Mouse (Mus musculus) liver, embryonic 12.5 days (tissue): Measurements from ENCODE around the gene Ech1. TPM values are rescaled to one million over a fixed set of nuclear protein-coding genes. Genes with fewer than 3 reads are reported as not detected.

Source experiments
- polyA plus RNA-seq: library from polyadenylated mRNA; unstranded; fragments of >200 nt; fragmentation: Nextera tagmentation; extraction: Ambion mirVana; gene quantifications from 2 replicates; pipeline ENCODE4 v1.2.1, GENCODE M21; 2016

Gene Ech1
- polyA plus RNA-seq, 1 experiment from 2014 or later: 72.3 TPM

Other genes with a start within 250 kb of the Ech1 start
- 10.0 and 12.5 TPM in 2 replicates for gene Samd4b, start 227.1 kb upstream of the Ech1 start, polyA plus RNA-seq
- gene Pak4, start 227.0 kb upstream of the Ech1 start, polyA plus RNA-seq: 24.3 and 24.6 TPM in 2 replicates
- gene Acp7, start 193.9 kb upstream of the Ech1 start, polyA plus RNA-seq: not detected in 2 replicates
- 0.28 and 0.48 TPM in 2 replicates for gene Fbxo27, start 132.4 kb upstream of the Ech1 start, polyA plus RNA-seq
- 1.7 and 1.9 TPM in 2 replicates for gene Fbxo17, start 108.4 kb upstream of the Ech1 start, polyA plus RNA-seq
- 122 and 123 TPM in 2 replicates for gene Mrps12, start 83.4 kb upstream of the Ech1 start, polyA plus RNA-seq
- gene Sars2, start 83.2 kb upstream of the Ech1 start, polyA plus RNA-seq: 20.4 and 22.3 TPM in 2 replicates
- not detected in 2 replicates for gene Ccer2, start 69.0 kb upstream of the Ech1 start, polyA plus RNA-seq
- gene Sirt2, start 58.5 kb upstream of the Ech1 start, polyA plus RNA-seq: 28.5 and 29.0 TPM in 2 replicates
- gene Nfkbib, start 57.7 kb upstream of the Ech1 start, polyA plus RNA-seq: 41.6 and 43.1 TPM in 2 replicates
- gene Rinl, start 36.2 kb upstream of the Ech1 start, polyA plus RNA-seq: 14.5 and 16.1 TPM in 2 replicates
- 186 and 188 TPM in 2 replicates for gene Hnrnpl, start 16.7 kb upstream of the Ech1 start, polyA plus RNA-seq
- 2.7 and 3.6 TPM in 2 replicates for gene Lgals4, start 8.6 kb downstream of the Ech1 start, polyA plus RNA-seq
- 0.25 TPM in 1 of 2 replicates, not detected in the other for gene Lgals7, start 38.6 kb downstream of the Ech1 start, polyA plus RNA-seq
- 0.12 and 0.13 TPM in 2 replicates for gene Capn12, start 56.2 kb downstream of the Ech1 start, polyA plus RNA-seq
- 165 and 166 TPM in 2 replicates for gene Actn4, start 137.1 kb downstream of the Ech1 start, polyA plus RNA-seq
- 325 and 336 TPM in 2 replicates for gene Eif3k, start 156.6 kb downstream of the Ech1 start, polyA plus RNA-seq
- 33.3 and 35.0 TPM in 2 replicates for gene Map4k1, start 156.8 kb downstream of the Ech1 start, polyA plus RNA-seq